Mouse (Mus musculus) embryonic facial prominence, embryonic 13.5 days (tissue): ENCODE data around the gene Hps1. TPM values are rescaled to one million over a fixed set of nuclear protein-coding genes. Genes with fewer than 3 reads are reported as not detected.
"Not testable (repeated sequence)": the region's sequence is repeated elsewhere in the genome, so short reads cannot be mapped to it uniquely, and the experiment has no call there.

Experiments
- ATAC-seq: fragments of 200-750 bp; cut with Nextera tagmentation; 2 replicates; pipeline ENCODE4 v1.8.0; 2017; ENCODE audit warnings: low read depth; ENCODE audit not compliant: insufficient number of reproducible peaks, insufficient read depth, low FRiP score, low TSS enrichment
- H3K27ac ChIP-seq: fragments of 300-500 bp; sonication (generic); 2 replicates; pipeline ENCODE4 v1.5.1; 2015; ENCODE audit warnings: moderate library complexity, mild to moderate bottlenecking, inconsistent platforms
- H3K27me3 ChIP-seq: fragments of 300-500 bp; sonication (generic); 2 replicates; pipeline ENCODE4 v1.6.1; 2015; ENCODE audit warnings: mild to moderate bottlenecking, inconsistent platforms
- H3K36me3 ChIP-seq: fragments of 300-500 bp; sonication (generic); 2 replicates; pipeline ENCODE4 v1.6.1; 2015; ENCODE audit warnings: mild to moderate bottlenecking, inconsistent platforms
- H3K4me1 ChIP-seq: fragments of 300-500 bp; sonication (generic); 2 replicates; pipeline ENCODE4 v1.6.1; 2015; ENCODE audit warnings: inconsistent platforms
- H3K4me2 ChIP-seq: fragments of 300-500 bp; sonication (generic); 2 replicates; pipeline ENCODE4 v1.6.1; 2015; ENCODE audit warnings: moderate library complexity, mild to moderate bottlenecking, inconsistent platforms
- H3K4me3 ChIP-seq: fragments of 300-500 bp; sonication (generic); 2 replicates; pipeline ENCODE4 v1.5.1; 2015; ENCODE audit warnings: mild to moderate bottlenecking, inconsistent platforms
- H3K9ac ChIP-seq: fragments of 300-500 bp; sonication (generic); 2 replicates; pipeline ENCODE4 v1.6.1; 2015; ENCODE audit warnings: mild to moderate bottlenecking, inconsistent platforms
- H3K9me3 ChIP-seq: fragments of 300-500 bp; sonication (generic); 2 replicates; pipeline ENCODE4 v1.6.1; 2016; ENCODE audit warnings: inconsistent platforms
- WGBS: fragments of 180-500 bp; shearing (Covaris S2); methylation state at CpG from one replicate; pipeline ENCODE4 v1.1.7; 2015; ENCODE audit warnings: mixed read lengths; 5-methylcytosine and 5-hydroxymethylcytosine counted together
- polyA plus RNA-seq: library from polyadenylated mRNA; unstranded; fragments of >200 nt; fragmentation: Nextera tagmentation; extraction: Ambion mirVana; gene quantifications from 2 replicates; pipeline ENCODE4 v1.2.1, GENCODE M21; 2015

The Hps1 gene
- polyA plus RNA-seq, 1 experiment from 2014 or later = 16.6 TPM

- H3K9ac ChIP-seq = no peak overlapping the region
- no peak for ATAC-seq
- WGBS = 63% methylated on average over 5 of the region's 5 CpGs
Measured at GRCm38 (mm10) chr19:42788311-42788710, 8.5 kb upstream of the Hps1 start.

GRCm38 (mm10) chr19:42785562-42786220 is 5.9 kb upstream of the Hps1 start:
- Histone ChIP-seq H3K9ac (no peak overlapping the region), H3K36me3 (peaks cover 4% of the 10 kb centered on the region; the same call in 1 of the 2 replicates), H3K9me3 (no peaks in the 10 kb centered on the region), H3K4me2 (no peak overlapping the region), H3K4me3 (no peak overlapping the region), H3K4me1 (0 out of 2 replicates have a peak, but pooled peaks cover 3% of the 10 kb centered on the region), H3K27me3 (peaks cover 8% of the 10 kb centered on the region; the same call in 1 of the 2 replicates), H3K27ac (peak overlapping the region; percentile 33; the same call in 1 of the 2 replicates)
- 54% methylated on average over 8 of the region's 8 CpGs for WGBS
- ATAC-seq = no peak

More at GRCm38 (mm10) chr19:42788311-42788710, 8.5 kb upstream of the Hps1 start:
- no peak overlapping the region for H3K4me2 ChIP-seq
- H3K27me3 ChIP-seq = peaks cover 11% of the 10 kb centered on the region; the same call in 1 of the 2 replicates
- no peak overlapping the region for H3K4me3 ChIP-seq
- H3K27ac ChIP-seq = no peak overlapping the region
- peaks cover 4% of the 10 kb centered on the region; the same call in 1 of the 2 replicates for H3K36me3 ChIP-seq
- H3K4me1 ChIP-seq = 0 out of 2 replicates have a peak, but pooled peaks cover 3% of the 10 kb centered on the region
- no peaks in the 10 kb centered on the region for H3K9me3 ChIP-seq

- WGBS = 40% methylated on average over 2 of the region's 2 CpGs
- Histone ChIP-seq H3K4me3 (no peak overlapping the region), H3K27ac (no peak overlapping the region), H3K4me2 (no peak overlapping the region), H3K36me3 (peaks cover 4% of the 10 kb centered on the region; the same call in 1 of the 2 replicates), H3K9ac (no peak overlapping the region), H3K9me3 (no peaks in the 10 kb centered on the region), H3K4me1 (peaks cover 3% of the 10 kb centered on the region; the same call in 1 of the 2 replicates), H3K27me3 (peaks cover 8% of the 10 kb centered on the region; the same call in 1 of the 2 replicates)
- no peak for ATAC-seq
Measured at GRCm38 (mm10) chr19:42785129-42785528, 5.4 kb upstream of the Hps1 start.

- Histone ChIP-seq H3K27ac (peak overlapping the region; percentile 89), H3K4me1 (peaks cover 10% of the 10 kb centered on the region), H3K4me2 (peak overlapping the region; percentile 69), H3K4me3 (peak overlapping the region; percentile 64), H3K9ac (peak overlapping the region; percentile 77)
- not testable (repeated sequence) for H3K9me3 ChIP-seq, H3K27me3 ChIP-seq, H3K36me3 ChIP-seq, ATAC-seq
- WGBS = 41% methylated on average over 7 of the region's 7 CpGs
Measured at GRCm38 (mm10) chr19:42780156-42780538, 369 bp upstream of the Hps1 start.

GRCm38 (mm10) chr19:42777801-42778200 is 2.0 kb downstream of the Hps1 start:
- 79% methylated on average over 5 of the region's 5 CpGs for WGBS
- Histone ChIP-seq H3K4me2 (no peak overlapping the region), H3K9ac (no peak overlapping the region), H3K9me3 (no peaks in the 10 kb centered on the region), H3K4me3 (no peak overlapping the region), H3K4me1 (peaks cover 10% of the 10 kb centered on the region), H3K27ac (no peak overlapping the region), H3K36me3 (0 out of 2 replicates have a peak, but pooled peaks cover 3% of the 10 kb centered on the region), H3K27me3 (no peaks in the 10 kb centered on the region)
- no peak for ATAC-seq

GRCm38 (mm10) chr19:42776813-42777212 is 3.0 kb downstream of the Hps1 start:
- no peak for ATAC-seq
- no peak overlapping the region for H3K9ac ChIP-seq
- no peak overlapping the region for H3K4me2 ChIP-seq
- no peak overlapping the region for H3K27ac ChIP-seq
- H3K27me3 ChIP-seq = no peaks in the 10 kb centered on the region
- H3K36me3 ChIP-seq = 0 out of 2 replicates have a peak, but pooled peaks cover 3% of the 10 kb centered on the region
- H3K4me1 ChIP-seq = peaks cover 10% of the 10 kb centered on the region
- no peaks in the 10 kb centered on the region for H3K9me3 ChIP-seq
- 97% methylated on average over 1 of the region's 1 CpGs for WGBS
- H3K4me3 ChIP-seq = no peak overlapping the region

- 66% methylated on average over 23 of the region's 23 CpGs for WGBS
- Histone ChIP-seq H3K9me3 (no peaks in the 10 kb centered on the region), H3K9ac (no peak overlapping the region)
Measured at GRCm38 (mm10) chr19:42770141-42770872, 9.5 kb downstream of the Hps1 start.

GRCm38 (mm10) chr19:42769648-42770047 is 10.1 kb downstream of the Hps1 start:
- ATAC-seq = no peak
- H3K4me1 ChIP-seq = peaks cover 6% of the 10 kb centered on the region; the same call in 1 of the 2 replicates
- no peak overlapping the region for H3K4me2 ChIP-seq
- WGBS = 87% methylated on average over 10 of the region's 10 CpGs
- H3K27me3 ChIP-seq = no peaks in the 10 kb centered on the region
- H3K9ac ChIP-seq = no peak overlapping the region
- H3K27ac ChIP-seq = no peak overlapping the region
- H3K9me3 ChIP-seq = no peaks in the 10 kb centered on the region
- H3K36me3 ChIP-seq = peaks cover 37% of the 10 kb centered on the region; the same call in 1 of the 2 replicates
- no peak overlapping the region for H3K4me3 ChIP-seq

More at GRCm38 (mm10) chr19:42770141-42770872, 9.5 kb downstream of the Hps1 start:
- no peak overlapping the region for H3K27ac ChIP-seq
- no peaks in the 10 kb centered on the region for H3K27me3 ChIP-seq
- 0 out of 2 replicates have a peak, but pooled peaks cover 3% of the 10 kb centered on the region for H3K4me1 ChIP-seq
- H3K4me2 ChIP-seq = no peak overlapping the region
- no peak for ATAC-seq
- H3K4me3 ChIP-seq = no peak overlapping the region
- peaks cover 37% of the 10 kb centered on the region; the same call in 1 of the 2 replicates for H3K36me3 ChIP-seq

- Histone ChIP-seq H3K27me3 (no peaks in the 10 kb centered on the region), H3K27ac (no peak overlapping the region), H3K4me1 (peaks cover 18% of the 10 kb centered on the region), H3K4me3 (no peak overlapping the region), H3K9me3 (no peaks in the 10 kb centered on the region), H3K9ac (no peak overlapping the region), H3K36me3 (peaks cover 34% of the 10 kb centered on the region; the same call in 1 of the 2 replicates), H3K4me2 (no peak overlapping the region)
- WGBS = 87% methylated on average over 8 of the region's 8 CpGs
- no peak for ATAC-seq
Measured at GRCm38 (mm10) chr19:42767361-42767760, 12.4 kb downstream of the Hps1 start.

GRCm38 (mm10) chr19:42764398-42764797 is 15.4 kb downstream of the Hps1 start:
- Histone ChIP-seq H3K36me3 (peaks cover 36% of the 10 kb centered on the region), H3K9me3 (no peaks in the 10 kb centered on the region), H3K4me2 (no peak overlapping the region), H3K4me3 (no peak overlapping the region), H3K9ac (no peak overlapping the region), H3K4me1 (peaks cover 15% of the 10 kb centered on the region), H3K27ac (no peak overlapping the region), H3K27me3 (no peaks in the 10 kb centered on the region)
- no peak for ATAC-seq
- WGBS = 33% methylated on average over 10 of the region's 10 CpGs

GRCm38 (mm10) chr19:42756671-42757070 is 23.1 kb downstream of the Hps1 start:
- Histone ChIP-seq H3K4me2 (no peak overlapping the region), H3K27ac (no peak overlapping the region), H3K27me3 (no peaks in the 10 kb centered on the region), H3K36me3 (peaks cover 8% of the 10 kb centered on the region; the same call in 1 of the 2 replicates), H3K9me3 (no peaks in the 10 kb centered on the region), H3K4me3 (no peak overlapping the region), H3K9ac (no peak overlapping the region), H3K4me1 (peaks cover 46% of the 10 kb centered on the region)
- no peak for ATAC-seq
- WGBS = 91% methylated on average over 6 of the region's 6 CpGs
